Mouse (Mus musculus) monocyte, adult 2 months (primary cell): ENCODE data around the gene Scn4b.

Experiments used
- DNase-seq, 2 experiments: peaks; one replicate each; pipeline ENCODE4 v3.0.0; 2022; ENCODE audit warnings: low spot score in 2 of 2, low read depth in 1 of 2

Scn4b gene

DNA sequence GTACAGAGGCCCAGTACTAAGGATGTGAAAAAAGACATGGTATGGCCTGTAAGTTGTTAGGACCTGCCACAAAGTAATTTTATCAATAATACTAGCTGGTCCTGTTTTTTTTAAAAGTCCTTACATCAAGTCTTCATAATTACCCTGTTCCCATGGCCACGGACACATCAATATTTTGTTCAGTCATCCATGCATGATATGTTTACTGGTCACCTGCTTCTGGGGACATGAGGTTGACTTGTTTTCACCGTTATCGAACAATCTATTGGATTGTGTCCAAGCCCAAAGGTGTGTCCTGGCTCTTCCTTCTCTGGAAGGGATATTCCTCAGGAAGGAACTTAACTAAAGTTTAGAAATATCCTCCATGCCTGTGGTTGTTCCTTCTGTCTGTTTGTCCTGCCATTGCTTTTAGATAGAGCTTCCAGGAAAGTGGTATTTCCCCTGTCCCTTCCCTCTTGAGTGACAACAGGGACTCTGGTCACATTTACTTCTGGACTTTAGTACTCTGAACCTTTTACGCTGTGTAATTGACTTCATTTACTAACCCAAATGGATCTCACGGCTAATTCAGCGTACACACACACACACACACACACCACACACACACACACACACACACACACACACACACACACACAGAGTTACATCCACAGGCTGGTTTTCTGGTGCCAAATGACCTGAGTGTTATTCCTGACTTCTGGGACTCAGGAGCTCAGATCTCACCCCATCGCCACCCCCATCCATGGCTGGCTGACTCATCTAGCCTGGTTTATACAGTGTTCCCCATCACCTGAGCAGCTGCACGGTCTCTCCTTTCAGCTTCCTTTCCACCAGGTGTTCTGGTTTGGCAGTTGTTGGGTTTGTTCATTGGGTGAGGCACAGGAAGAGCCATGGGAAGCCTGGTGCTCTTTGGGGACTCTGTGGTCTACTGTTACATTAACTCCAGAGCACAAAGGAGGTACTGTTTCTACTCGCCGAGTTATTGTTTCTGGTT lies 50.7 kb downstream of the Scn4b start:
- DNase-seq: no peak

DNA sequence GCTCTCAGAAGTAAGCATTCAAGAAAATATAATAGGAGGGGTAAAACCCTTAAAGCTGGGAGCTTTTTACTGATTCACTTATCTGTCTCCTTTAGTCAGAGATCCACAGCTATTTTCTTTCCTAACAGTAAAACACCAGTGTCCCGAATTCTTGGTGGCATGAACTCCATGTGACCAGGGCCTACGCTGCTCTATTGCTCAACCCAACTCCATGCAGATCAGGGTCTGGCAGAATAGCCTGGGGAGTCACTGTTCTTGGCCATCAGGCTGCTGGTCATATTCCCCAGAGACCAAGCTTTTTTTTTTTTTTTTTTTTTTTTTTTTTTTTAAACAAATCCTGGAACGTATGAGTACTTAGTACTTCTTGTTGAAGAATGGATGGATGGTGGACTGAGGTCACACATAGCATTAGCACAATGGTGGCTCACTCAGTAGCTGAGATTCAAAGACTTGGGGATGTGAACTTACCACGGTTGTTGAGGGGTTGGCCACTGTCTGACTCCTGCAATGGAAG lies 51.5 kb downstream of the Scn4b start:
- DNase-seq: no peak

DNA sequence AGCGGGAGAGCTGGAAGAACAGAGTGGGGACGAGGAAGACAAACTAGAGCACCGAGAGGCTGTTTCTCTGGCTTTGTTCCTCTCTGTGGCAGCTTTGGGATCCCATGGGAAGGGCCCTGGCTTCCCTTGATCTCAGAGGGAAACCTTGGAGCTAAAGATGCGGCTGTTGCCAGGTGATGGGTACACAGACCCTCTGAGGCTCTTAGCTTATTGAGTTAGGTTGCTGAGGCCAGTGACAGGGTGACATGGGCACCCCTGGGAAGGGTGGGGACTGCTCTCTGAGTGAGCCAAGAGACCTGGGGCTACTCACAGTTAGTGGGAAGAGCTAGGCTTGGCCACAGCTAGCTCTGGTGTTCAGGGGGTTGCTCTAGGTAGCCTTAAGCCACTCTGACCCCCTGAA lies 57.3 kb downstream of the Scn4b start:
- DNase-seq: no peak

DNA sequence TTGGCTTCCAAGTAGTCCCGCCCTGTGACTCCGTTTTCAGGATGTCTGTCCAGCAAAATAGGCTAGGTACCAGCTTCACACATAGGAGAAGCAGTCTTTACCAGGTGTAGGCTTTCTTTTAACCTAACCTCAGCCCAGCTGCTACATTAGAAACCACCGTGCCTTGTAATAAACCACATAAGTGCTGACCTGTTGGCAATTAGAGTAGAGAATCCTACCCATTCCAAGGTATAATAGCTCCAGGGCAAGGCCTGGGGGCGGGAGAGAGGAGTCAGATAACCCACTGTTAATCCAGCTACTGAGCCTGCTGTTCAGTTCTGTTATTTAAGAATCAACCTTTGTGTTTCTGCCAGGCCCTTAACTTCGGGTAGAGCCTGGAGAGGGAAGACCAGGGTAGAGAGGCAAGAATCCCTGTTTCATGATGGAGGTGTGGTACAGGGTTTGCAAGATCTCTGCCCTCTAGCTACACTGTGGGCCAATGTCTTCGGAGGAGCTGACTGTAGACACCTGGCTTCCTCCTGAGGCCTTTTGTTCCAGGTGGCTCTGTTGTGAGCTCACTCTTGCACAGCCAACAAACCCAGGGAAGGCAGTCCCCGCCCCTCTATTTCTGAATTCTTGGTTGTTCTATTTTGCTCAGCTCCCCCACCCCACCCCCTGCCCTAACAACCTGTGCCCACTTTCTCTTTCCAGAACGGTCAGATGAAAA lies 58.1 kb downstream of the Scn4b start:
- DNase-seq: no peak

DNA sequence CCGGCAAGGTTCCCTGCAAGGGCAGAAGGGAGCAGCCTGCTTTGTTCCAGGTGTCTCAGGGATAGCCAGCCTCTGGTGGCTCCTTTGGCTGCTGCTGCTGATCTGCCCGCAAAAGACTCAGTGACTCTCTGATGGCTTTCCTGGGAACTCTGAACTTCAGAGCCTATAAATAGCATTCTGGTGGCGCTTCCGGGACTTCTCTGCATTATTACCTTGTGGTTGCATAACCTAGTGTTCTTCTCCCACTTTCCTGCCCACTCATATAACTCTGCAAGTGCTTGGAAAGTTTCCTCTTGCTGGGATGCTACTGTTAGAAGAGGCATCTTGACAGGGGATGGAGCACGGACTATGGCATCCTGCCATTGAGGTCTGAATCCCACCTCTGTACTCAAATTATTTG lies 59.4 kb downstream of the Scn4b start:
- DNase-seq: no peak

DNA sequence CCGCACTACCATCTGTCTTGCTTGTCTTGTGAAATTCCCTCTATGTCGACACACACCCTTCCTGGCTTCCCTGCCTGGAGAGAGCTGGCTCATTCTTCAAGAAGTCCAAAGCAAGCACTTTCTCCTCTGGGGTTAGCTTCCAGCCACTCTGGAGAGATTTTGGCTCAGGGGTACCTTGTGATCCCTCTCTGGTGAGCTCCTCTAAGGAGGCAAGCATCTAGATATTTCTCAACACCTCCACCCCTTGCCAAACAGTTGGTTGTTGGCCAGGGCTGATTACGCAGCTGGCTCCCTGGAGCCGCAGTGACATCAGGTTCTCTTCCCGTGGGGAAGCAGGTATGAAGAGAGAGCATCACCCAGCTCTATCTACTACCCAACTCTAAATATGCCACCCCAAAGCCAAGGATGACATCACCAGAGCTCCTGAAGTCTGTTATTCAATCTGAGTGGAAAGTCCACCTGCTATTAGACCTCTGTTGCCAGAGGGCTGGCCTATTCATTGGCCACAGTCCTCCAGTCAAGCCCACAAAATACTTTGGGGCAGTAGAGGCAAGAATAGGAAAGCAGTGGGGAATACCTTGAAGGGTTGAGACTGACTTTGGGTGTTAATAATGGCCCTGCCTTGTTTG lies 63.2 kb downstream of the Scn4b start:
- DNase-seq: no peak

DNA sequence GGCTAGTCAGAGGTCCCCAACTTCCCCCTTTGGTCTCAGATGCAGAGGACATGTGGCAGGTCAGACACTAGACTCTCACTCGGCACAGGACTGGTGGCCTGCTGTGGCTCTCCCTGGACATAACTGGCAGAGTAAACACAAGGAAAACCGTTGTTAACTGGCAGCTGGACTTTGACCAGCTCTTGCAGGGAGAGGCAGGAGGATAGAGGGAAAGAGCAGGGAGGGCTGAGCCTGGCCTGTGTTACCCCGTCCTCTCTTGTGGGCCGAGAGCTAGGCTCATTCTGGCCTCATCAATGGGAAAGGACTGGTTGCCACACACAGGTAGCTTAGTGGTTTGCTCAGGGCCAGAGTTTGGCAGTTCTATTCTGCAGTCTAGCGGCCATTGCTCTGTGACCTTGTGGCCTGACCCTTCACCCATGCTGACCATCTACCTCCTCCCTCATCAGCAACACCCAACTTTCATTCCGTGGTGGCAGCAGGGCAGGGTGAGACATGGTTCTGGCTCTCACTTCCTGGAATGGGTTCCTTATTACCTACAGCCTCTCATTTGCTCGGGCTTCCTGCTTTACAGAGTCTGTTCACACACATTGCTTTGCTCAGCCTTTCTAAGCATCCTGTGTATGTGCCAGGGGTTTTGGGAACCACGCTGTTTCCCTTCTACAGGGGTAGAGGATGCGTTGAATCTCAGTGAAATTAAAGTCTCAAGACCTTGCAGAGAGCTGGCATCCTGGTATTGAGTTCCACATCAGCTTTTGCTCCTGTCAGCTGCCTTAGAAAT lies 64.0 kb downstream of the Scn4b start:
- DNase-seq: no peak
